Mouse (Mus musculus) myocyte (in vitro differentiated cells): ENCODE data around the gene Csnk1d. TPM values are rescaled to one million over a fixed set of nuclear protein-coding genes. Genes with fewer than 3 reads are reported as not detected.
A peak's percentile ranks its signal among the peaks of the same experiment; 100 is the strongest.

Experiments
- H3K27me3 ChIP-seq: one replicate; pipeline ENCODE4 v1.6.1; 2011; ENCODE audit not compliant: control insufficient read depth, insufficient read depth, insufficient read length
- H3K36me3 ChIP-seq: one replicate; pipeline ENCODE4 v1.6.1; 2011; ENCODE audit not compliant: control insufficient read depth, insufficient read depth
- H3K4me2 ChIP-seq: one replicate; pipeline ENCODE4 v1.6.1; 2011; ENCODE audit warnings: low read depth, control low read depth
- H3K4me3 ChIP-seq: one replicate; pipeline ENCODE4 v1.5.1; 2011; ENCODE audit warnings: mild to moderate bottlenecking, control low read depth, moderate library complexity
- H3K79me2 ChIP-seq: one replicate; pipeline ENCODE4 v1.6.1; 2011; ENCODE audit not compliant: control insufficient read depth, insufficient read depth
- H3ac ChIP-seq: one replicate; pipeline ENCODE4 v1.6.1; 2011; ENCODE audit not compliant: control insufficient read depth, insufficient read length
- CEBPB ChIP-seq: IDR thresholded peaks from 2 replicates; pipeline ENCODE4 v1.6.1; 2011; ENCODE audit warnings: mild to moderate bottlenecking, moderate library complexity; ENCODE audit not compliant: poor library complexity, insufficient read depth, severe bottlenecking
- E2F4 ChIP-seq: IDR thresholded peaks from one replicate; pipeline ENCODE4 v1.6.1; 2011; ENCODE audit warnings: mild to moderate bottlenecking, control low read depth, moderate library complexity; ENCODE audit not compliant: insufficient read depth
- MAX ChIP-seq: IDR thresholded peaks from one replicate; pipeline ENCODE4 v1.6.1; 2011; ENCODE audit warnings: low read depth, mild to moderate bottlenecking, control low read depth
- MYOD1 ChIP-seq, 3 experiments: IDR thresholded peaks; one replicate each; pipeline ENCODE4 v1.6.1; 2011; ENCODE audit warnings: control low read depth in 2 of 3, low read depth in 2 of 3, mild to moderate bottlenecking in 2 of 3, moderate library complexity in 1 of 3; ENCODE audit not compliant: insufficient read length in 2 of 3, control insufficient read depth in 1 of 3
- MYOG ChIP-seq, 3 experiments: IDR thresholded peaks; one replicate each; pipeline ENCODE4 v1.6.1; 2011; ENCODE audit warnings: control low read depth in 2 of 3, low read depth in 2 of 3, mild to moderate bottlenecking in 2 of 3; ENCODE audit not compliant: insufficient read length in 2 of 3, control insufficient read depth in 1 of 3, insufficient read depth in 1 of 3
- POLR2A ChIP-seq: IDR thresholded peaks from one replicate; pipeline ENCODE4 v1.6.1; 2011; ENCODE audit warnings: low read depth, mild to moderate bottlenecking, control low read depth, moderate library complexity; ENCODE audit not compliant: insufficient read length
- POLR2AphosphoS2 ChIP-seq: IDR thresholded peaks from one replicate; pipeline ENCODE4 v1.6.1; 2011; ENCODE audit warnings: low read depth, control low read depth; ENCODE audit not compliant: insufficient read length
- REST ChIP-seq: IDR thresholded peaks from one replicate; pipeline ENCODE4 v1.6.1; 2011; ENCODE audit warnings: mild to moderate bottlenecking, control low read depth, moderate library complexity; ENCODE audit not compliant: insufficient read depth, insufficient read length
- SRF ChIP-seq: IDR thresholded peaks from one replicate; pipeline ENCODE4 v1.6.1; 2011; ENCODE audit warnings: low read depth; ENCODE audit not compliant: control insufficient read depth, insufficient read length
- TCF12 ChIP-seq: IDR thresholded peaks from one replicate; pipeline ENCODE4 v1.6.1; 2011; ENCODE audit warnings: mild to moderate bottlenecking, control low read depth; ENCODE audit not compliant: poor library complexity, insufficient read depth, severe bottlenecking
- TCF3 ChIP-seq: IDR thresholded peaks from one replicate; pipeline ENCODE4 v1.6.1; 2011; ENCODE audit warnings: low read depth, control low read depth; ENCODE audit not compliant: insufficient read length
- USF1 ChIP-seq: IDR thresholded peaks from one replicate; pipeline ENCODE4 v1.6.1; 2011; ENCODE audit warnings: low read depth, mild to moderate bottlenecking, control low read depth, moderate library complexity
- polyA plus RNA-seq: library from polyadenylated mRNA; unstranded; fragments of >200 nt; fragmentation: generic; extraction: Trizol; gene quantifications from one replicate; pipeline ENCODE4 v1.2.1, GENCODE M21; 2012; ENCODE audit warnings: missing spikeins

Csnk1d gene
- polyA plus RNA-seq, 1 experiment = 79.5 TPM

DNA sequence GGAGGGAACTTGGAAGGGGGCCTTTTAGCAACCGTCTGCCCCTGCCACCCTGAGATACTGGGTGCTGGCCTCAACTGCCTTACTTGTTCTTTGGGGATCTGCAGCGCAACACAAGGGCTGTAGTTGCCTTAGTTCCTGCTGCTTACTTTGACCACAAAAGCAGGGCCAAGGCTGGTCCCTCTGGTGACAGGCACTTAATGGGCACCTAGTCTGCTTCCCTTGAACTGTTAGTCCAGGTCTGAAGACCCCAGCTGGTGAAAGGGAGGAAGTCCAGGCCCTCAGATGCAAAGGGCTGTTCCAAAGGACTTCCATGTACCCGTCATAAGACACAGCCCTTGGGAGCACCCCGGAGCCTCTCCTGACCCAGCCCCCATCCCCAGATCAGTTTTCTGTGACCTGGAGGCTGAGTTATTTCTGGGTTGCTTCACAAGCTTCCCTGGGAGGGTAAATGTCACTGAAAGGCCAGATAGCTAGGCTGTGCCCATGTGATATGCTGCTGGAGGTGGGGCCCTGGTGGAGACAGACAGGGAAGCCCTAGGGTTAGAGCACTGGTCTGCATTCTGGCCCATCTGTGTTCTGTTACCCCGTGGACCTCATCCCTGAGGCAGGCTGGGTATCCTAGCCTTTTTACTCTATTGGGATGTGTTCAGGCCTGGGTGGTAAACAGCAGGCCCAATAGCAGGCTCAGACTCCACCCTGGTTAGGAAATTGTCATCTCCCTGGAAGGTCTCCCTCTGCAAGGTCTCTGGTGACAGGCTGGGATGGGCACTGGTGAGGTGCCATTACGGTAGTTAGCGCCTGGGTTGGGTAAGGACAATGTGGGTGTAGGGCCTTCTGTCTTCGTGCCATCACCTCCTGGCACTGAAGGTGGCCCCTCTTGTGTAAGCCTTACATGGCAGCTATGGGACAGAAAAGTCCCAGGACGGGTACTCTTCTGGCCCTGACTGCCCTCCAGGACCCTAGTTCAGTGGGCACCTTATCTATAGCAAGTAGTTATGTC lies 39.1 kb downstream of the Csnk1d start:
- H3K36me3 ChIP-seq = no peaks in the 10 kb centered on the region
- peak overlapping the region; percentile 26 for H3K4me3 ChIP-seq
- H3K27me3 ChIP-seq = no peaks in the 10 kb centered on the region
- TF ChIP-seq MYOG (IDR thresholded peaks at IDR 0.05; ENCODE audit: control insufficient read depth in 1 of 3, insufficient read depth in 1 of 3, insufficient read length in 2 of 3, low read depth in 2 of 3) (no peak), TCF3 (no peak), SRF (no peak), CEBPB (no peak), POLR2AphosphoS2 (peak; percentile 24)
- H3K79me2 ChIP-seq = no peaks in the 10 kb centered on the region
- no peak overlapping the region for H3ac ChIP-seq
- peak overlapping the region; percentile 79 for H3K4me2 ChIP-seq

DNA sequence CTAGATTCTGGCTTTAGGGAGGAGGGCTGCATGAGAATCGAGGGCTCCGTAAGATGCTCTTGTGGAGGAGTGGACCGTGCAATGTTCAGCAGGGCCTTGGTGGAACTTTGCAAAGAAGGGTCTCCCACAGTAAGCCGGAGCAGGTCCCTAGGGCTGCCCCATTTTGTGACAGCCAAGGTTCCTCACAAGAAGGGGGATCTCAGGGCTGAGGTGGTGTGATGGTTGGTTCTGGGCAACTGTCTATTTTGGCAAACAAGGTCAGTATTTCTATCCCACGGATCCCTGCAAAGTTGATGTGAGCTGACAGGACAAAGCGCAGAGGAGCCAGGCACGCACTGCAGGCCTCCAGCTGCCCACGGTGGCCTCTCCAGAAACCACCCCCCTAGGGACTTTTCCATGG lies 39.9 kb downstream of the Csnk1d start:
- Histone ChIP-seq H3K4me2 (peak overlapping the region; percentile 79), H3K27me3 (no peaks in the 10 kb centered on the region), H3K4me3 (peak overlapping the region; percentile 26), H3ac (no peak overlapping the region), H3K79me2 (no peaks in the 10 kb centered on the region), H3K36me3 (no peaks in the 10 kb centered on the region)
- TF ChIP-seq TCF12 = no peak
- no peak for TF ChIP-seq SRF
- no peak for TF ChIP-seq CEBPB
- no peak for TF ChIP-seq MAX

GRCm38 (mm10) chr11:120950281-120951202 lies 40.6 kb downstream of the Csnk1d start:
- TF ChIP-seq POLR2A (peak; percentile 40), MYOD1 (IDR thresholded peaks at IDR 0.05; ENCODE audit: control insufficient read depth in 1 of 3, insufficient read length in 2 of 3, low read depth in 2 of 3) (peak in 1 of 3 experiments; percentile 7), SRF (no peak), POLR2AphosphoS2 (peak; percentile 69), MAX (no peak)
- peak overlapping the region; percentile 79 for H3K4me2 ChIP-seq
- H3K79me2 ChIP-seq = no peaks in the 10 kb centered on the region
- H3K4me3 ChIP-seq = peak overlapping the region; percentile 26
- no peaks in the 10 kb centered on the region for H3K36me3 ChIP-seq
- H3K27me3 ChIP-seq = no peaks in the 10 kb centered on the region
- no peak overlapping the region for H3ac ChIP-seq

- Histone ChIP-seq H3K79me2 (no peaks in the 10 kb centered on the region), H3K36me3 (no peaks in the 10 kb centered on the region), H3K4me3 (peak overlapping the region; percentile 26), H3ac (no peak overlapping the region), H3K27me3 (no peaks in the 10 kb centered on the region), H3K4me2 (peak overlapping the region; percentile 79)
- TF ChIP-seq CEBPB (no peak), USF1 (no peak), REST (no peak), MYOG (IDR thresholded peaks at IDR 0.05; ENCODE audit: control insufficient read depth in 1 of 3, insufficient read depth in 1 of 3, insufficient read length in 2 of 3, low read depth in 2 of 3) (no peak), SRF (no peak), POLR2A (no peak), MYOD1 (IDR thresholded peaks at IDR 0.05; ENCODE audit: control insufficient read depth in 1 of 3, insufficient read length in 2 of 3, low read depth in 2 of 3) (no peak), MAX (no peak), TCF3 (no peak), POLR2AphosphoS2 (no peak), TCF12 (no peak), E2F4 (no peak)
These were observed 41.3 kb downstream of the Csnk1d start for GRCm38 (mm10) chr11:120949863-120950262.
